Mouse (Mus musculus) kidney, adult 18-20 months (tissue): ENCODE measurements around the gene Wnt16.
A peak's percentile ranks its signal among the peaks of the same experiment; 100 is the strongest.
"Not testable (repeated sequence)": the region's sequence is repeated elsewhere in the genome, so short reads cannot be mapped to it uniquely, and the experiment has no call there.

ENCODE experiments used
- DNase-seq: peaks from one replicate; pipeline ENCODE4 v3.0.0; 2021

Wnt16 gene

DNA sequence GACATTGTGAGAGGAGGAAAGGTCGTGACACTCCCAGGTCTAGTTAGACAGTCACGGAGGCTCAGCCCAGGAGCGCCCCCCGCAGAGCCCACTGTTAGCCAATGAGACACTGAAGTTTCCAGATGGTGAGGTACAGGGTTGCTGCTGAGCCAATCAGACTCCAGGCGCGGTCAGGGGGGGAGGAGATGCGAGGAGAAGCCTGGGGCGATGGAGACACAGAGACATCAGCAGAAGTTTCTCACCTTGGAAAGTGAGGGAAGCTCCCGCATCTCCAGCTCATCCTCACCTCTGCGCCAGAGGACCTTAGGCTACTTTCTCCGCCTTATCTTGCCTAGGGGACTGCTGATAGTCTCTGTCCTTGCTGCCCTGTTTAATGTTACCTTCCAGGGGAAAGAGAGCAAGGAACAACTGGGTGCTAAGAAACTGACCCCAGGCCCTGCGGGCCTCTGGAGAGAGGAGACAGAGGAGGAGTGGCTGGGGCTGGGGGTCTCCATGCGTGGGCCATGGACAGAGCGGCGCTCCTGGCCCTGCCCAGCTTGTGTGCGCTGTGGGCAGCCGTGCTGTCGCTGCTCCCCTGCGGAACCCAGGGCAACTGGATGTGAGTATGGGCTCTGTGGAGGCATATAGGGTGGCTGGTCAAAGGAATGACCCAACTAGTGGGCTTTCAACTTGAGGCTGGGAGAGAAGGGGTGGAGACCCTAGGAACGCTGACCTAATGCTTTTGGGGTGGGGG lies at the start of gene Wnt16:
TSS of gene Wnt16 (plus strand) at position 224 of the 733 bp plus-strand sequence.
- no peak for DNase-seq

DNA sequence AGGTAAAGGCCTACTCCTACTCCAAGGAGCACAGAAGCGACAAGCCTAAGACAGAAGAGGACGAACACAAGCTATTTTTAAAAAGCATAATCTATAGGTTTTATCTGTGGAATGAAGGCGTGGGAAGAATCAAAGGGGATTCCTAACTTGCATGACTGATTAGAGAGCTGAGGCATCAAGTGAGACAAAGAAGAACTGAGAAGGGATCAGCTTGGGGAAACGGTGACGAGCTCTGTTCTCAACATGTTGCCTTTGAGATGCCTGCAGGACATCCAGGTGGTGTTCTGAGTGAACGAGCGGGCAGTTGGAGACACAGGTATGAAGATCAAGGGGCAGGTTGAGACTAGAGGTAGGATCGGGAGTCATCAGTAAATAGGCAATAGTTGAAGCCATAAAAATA lies 44.7 kb upstream of the Wnt16 start:
- no peak for DNase-seq

DNA sequence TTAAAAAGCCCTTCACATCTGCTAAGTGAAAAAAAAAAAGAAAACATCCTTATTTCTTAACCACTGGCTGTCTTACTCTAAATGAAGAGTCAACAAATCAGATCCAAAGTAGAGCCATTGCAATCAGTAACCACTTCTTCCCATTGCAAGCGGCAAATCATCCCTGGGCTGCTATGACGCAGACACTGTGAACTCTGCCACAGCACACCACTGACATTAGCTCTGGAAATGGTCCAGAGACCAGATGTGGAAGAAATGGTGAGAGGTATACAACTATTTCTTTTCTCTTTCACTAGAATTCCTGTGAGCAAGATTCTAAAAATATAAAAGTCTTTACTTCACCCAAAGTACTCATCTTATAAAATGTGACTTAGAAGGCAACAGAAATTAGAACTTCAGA lies 41.3 kb upstream of the Wnt16 start:
- DNase-seq = no peak

DNA sequence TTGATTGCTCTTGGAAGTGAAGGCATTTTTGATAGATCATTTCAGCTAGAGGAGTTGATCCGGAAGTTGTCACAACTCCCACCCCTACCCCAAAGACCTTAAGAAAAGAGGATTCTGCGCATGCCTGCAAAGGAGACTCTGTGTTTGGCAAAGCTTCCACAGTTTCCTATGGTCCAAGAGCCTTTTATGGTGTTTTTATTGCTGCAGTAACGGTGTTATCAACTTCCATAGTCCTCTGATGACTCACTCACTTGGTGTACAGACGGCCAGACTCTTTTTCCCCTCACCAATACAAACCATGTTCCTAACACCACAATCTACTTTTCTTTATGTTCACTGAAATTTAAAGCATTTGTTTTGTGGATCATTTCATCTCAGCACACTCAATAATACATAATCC lies 29.2 kb upstream of the Wnt16 start:
- DNase-seq = no peak

DNA sequence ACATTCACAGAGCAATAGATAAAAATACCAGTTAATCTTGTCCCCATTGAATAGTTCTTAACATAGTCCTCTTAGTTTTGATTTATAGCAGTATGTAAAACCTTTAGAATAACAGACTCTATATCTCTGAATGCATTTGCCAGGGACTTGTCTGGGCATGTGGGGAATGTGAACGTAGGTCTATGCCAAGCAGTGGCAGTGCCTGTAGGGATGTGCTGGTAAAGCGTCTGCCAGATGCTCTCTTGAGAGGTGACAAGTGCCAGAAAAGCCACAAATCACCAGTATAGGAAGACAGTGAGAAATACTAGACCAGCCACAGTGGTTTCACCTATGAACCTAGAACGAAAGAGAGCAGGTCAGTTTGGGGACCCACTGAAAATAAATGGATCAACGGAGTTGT lies 25.5 kb upstream of the Wnt16 start:
- DNase-seq = no peak

DNA sequence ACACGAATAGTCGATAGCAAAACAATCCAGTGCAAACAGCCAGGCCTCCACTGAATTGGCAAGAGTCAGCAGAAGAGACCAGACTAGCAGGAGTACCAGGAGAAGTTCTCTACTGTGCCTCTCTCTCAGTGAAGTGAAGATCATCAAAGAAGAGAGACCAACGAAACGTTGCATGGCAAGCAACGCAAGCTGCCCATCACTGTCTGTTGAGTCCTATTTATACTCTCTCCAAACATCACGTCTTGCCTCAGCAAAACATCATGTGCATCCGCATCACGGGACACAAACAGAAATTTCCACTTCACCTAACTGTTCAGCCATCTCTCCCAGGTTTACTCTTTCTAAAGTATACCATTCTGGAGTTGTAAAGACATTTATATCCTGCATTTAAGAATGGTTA lies 23.9 kb upstream of the Wnt16 start:
- not testable (repeated sequence) for DNase-seq

DNA sequence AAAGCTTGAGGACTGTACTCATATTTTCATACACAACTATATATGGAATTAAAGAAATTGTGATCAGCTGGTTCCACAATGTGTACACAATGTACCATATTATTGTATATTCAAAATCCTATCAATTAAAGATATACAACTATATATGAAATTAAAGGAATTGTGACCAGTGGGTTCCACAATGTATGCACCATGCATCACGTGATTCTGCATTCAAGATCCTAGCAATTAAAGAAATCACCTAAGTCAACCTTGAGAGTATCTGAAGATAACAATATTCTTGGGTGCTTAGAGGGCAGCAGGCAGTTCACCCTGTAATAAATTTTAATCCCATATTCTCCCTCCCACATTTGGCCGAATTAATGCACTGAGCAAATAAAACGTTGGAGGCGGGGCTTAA lies 22.0 kb upstream of the Wnt16 start:
- DNase-seq = no peak

DNA sequence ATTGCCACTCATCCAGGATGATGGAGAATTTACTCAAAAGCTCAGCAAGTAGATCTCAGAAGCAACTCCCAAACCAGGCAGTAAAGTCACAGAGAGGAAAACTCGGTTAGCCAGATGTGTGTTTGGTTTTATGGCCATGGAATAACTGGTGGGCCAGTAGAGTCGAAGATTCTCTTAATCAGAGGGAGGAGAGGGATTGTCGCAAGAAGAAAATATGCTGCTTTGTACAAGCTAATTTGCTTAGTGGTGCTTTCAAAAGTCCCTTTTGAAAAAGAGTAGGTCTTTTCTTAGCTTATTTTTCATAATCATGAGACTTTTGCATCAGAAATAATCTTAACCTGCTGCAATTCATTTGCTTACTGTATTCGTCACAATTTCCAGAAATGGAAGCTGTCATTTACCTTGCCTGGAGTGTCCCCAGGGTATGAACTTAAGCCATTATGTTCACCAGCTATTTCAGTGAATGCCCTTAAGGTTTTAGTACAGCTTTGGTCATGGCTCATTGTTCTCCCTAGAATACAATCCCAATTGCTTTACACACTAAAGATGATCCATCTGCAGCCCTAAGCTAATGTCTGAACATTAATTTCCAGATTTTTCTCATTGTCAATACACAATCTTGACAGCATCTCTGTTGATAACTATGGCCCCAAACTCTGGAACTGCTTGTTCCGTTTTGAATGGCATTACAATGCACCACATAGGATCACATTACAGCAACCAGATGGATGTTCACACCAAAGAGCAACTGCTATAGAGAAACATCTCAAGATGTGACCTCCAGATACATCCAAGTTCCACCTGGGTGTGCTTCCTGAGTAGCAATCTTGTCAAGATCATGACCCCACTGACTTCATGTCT lies 20.0 kb upstream of the Wnt16 start:
- no peak for DNase-seq

DNA sequence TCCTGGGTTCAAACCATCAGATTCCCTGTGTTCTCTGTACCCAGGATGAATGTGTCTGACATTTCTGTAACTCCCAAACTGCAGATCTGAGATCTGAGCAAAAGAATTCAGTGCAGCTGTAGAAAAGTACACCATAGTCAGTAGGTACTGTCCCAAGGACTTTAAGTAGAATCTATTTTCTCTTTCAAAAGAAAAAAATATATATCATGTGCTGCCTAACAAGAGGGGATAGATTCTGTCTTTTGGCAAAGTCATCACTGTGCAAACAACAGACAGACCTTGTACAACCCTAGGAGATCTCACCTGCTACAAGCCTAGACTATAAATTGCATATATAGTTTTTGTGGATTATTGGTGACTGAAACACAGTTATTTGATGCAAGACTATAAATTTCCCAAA lies 19.4 kb upstream of the Wnt16 start:
- DNase-seq = no peak

DNA sequence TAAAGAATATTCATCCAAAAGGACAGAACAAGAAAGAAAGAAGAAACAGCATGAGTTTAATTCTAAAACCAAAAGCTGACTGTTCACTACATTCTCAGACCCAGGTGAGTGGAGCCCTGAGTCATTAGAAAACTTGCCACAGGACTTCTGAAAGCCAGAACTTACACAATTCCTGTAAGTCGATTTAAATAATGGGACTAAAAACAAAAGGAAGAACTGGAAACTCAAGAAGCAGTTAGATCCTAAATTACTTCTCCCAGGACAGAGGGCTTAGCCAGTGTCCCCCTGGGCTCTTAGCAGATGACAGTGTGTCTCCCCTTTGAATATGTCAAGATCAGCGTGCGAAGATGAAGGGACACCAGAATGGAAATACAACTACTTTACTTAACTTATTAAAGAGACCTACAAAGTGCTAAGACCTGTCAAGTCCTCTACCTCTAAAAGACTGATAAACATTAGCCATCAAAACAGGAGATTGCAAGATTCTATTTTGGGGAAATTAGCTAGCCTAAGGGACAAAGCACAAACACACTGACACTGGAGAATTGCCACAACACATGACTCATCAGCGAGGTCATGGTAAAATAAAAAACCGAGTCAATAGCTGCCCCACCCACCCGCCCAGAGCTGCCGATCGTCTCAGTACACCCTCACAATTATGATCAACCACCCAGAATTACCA lies 18.0 kb upstream of the Wnt16 start:
- no peak for DNase-seq

DNA sequence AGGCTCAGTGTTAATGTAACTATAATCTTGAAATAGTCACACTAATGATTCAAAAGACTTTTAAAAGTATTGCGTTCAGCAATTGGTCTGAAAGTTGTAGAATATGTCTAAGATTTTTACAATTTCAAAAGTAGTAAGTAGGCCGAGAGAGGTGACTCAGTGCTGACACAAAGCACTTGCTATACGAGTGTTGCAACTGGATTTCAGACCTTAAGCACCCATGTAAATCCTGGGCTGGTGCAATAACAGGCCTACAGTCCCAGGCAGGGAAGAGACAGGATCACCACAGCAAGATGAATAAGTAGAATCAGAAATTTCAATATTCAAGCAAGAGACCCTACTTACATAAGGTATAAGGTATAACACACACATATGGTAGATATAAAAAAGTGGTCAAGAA lies 10.1 kb upstream of the Wnt16 start:
- DNase-seq = no peak

DNA sequence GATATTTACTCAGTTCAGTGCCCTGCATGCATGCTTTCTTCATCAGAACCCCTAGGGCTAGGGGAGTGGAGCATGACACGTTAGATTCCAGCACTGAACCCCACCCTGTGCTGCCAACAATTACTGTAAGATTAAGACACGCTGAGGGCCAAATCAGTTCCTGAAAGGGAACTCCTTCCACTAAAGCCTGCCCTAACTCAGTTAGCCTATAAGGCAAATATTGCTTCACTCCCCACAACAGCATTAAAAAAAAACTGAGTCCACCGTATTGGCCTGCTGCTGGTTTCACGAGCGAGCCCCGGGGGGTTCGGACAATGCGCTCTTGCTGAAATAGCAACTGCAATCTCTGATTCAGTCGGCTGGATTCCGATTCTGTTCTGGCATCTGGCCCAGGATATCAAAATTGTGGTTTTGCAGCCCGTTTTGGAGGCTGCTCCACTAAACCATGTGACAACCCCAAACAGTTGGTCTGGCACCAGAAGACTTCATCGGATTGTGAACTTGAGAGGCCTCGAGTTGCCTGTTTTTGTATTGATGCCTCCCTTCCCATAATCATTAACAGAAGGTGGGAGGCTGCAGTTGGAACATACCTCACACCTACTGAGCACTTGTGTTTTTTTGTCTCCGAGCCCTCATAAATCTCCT lies 7.7 kb upstream of the Wnt16 start:
- DNase-seq = no peak

DNA sequence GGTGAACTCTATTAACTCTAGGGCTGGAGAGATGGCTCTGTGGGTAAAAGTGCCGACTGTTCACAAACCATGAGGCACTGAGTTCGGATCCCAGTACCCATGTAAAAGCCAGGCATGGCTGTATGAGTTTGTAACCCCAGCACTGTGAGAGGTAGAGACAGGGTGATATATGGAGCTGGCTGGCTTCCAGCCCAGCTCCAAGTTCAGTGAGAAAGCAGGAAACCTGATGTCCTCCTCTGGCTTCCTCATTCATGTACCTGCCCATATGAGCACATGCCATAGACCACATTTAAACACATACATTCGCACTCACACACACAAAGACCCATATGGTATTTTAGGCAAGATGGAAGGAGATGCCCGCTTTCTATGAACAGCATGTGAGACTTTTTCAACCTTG lies 5.6 kb upstream of the Wnt16 start:
- no peak for DNase-seq

DNA sequence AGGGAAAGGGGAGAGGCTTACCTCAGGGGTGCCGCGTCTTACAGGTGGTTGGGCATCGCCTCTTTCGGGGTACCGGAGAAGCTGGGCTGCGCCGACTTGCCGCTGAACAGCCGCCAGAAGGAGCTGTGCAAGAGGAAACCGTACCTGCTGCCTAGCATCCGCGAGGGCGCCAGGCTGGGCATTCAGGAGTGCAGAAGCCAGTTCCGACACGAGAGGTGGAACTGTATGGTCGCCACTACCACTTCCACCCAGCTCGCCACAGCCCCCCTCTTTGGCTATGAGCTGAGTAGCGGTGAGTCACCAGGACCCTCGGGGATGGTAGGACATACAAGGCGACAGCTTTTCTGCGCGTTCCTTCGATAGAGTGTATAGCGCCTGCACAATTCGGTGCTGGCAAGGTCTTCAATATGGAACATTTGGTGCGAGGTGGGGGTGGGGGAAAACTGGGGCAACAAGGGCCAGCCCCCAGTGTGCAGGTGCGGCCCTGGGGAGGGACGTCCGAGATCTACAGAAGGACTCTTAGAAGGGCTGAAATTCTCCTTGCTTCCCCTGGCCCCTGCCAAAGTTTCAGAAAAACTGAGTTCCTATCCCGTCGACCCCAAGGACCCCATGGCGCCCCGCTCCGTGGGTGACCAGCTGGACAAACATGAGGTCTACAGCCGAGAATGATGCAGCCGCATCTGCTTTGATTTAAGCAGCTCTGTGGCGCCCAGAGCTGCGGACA lies 872 bp downstream of the Wnt16 start:
- DNase-seq = no peak

DNA sequence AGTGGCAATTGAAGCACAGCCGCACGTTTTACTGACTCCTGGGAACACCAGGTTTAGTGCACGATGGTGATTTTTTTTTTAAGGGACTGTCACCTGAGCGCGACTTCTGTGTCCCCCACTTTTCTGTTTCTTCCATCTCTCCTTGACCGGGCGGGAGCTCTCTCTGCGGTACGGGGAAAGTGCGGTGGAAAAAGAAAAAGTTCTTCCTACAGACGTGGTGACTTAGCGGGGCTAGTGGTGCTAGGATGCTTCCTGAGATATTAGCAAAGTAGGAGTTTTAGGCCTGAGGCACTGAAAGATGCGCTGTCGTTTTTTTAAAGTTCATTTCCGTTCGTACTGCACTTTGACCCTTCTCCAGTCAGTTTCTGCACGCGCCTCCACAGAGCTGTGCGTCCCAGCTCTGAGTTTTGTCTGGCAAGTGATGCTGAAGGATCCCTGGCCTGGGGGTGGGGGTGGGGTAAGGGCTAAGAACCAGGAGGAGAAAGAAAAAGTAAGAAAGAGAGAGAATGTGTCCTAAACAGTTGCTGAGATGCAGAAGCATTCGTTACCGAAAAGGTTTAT lies 1.5 kb downstream of the Wnt16 start:
- DNase-seq = no peak

DNA sequence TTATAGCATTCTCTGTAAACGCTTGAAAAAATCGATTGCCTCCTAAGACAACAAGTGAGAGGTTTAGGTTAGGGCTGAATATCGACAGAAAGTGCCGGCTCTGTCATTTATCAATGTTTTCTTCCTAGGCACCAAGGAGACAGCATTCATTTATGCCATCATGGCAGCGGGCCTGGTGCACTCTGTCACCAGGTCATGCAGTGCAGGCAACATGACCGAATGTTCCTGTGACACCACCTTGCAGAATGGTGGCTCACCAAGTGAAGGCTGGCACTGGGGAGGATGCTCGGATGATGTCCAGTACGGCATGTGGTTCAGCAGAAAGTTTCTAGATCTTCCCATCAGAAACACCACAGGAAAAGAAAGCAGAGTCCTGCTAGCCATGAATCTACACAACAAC lies 2.8 kb downstream of the Wnt16 start:
- DNase-seq = no peak

DNA sequence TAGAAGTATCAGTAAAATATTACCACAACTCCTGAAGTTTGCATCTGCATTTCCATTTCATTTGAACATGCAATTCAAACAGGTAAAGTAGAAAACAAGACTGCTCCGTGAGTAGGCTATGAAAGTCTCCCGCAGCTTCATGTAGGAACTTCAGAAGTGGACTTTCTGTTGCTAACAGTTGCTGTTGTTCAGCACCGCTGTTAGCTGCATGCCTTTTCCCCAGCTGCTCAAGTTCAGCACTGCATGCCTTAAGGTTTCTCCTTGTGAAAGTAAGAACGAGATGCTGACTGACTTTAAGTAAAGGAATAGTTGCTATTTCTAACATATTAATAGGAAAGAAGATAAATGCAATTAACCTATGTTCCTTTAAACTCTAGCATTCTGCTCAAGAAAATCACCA lies 4.0 kb downstream of the Wnt16 start:
- DNase-seq = no peak

DNA sequence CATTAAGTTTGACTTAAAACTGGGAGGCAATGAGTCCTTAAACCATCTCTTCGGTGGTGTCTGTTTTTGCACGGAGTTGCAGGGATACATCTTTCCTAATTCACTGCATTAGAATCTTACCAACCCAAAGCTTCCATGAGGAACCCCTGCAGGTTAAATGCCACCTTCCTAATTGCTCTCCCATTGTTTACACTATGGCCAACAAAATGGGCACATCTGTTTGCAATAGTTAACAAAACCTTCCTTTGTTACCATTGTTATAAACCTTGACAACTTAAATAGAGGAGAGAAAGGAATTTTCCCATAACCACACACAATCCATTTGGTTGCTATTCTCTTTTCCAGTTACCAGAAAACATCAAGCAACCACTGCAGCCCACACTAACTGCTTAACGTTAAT lies 5.9 kb downstream of the Wnt16 start:
- DNase-seq = no peak

DNA sequence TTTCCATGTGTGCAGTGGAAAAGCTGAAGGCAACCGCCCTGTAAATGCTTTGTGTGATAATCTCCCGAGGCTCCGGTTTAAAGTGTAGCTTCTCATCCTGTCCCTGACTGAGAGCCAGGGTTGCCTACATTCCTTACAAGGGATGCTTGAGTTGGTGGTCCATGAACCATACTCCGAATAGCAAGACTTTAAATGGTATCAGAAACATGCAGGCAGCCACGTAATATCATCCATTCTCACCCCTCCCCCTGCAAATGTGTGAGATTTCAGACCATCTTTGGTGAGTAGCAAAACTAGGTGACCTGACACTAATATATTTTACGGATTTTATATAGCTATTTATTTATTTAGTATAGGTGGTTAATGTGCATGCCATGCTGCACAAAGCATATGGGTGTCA lies 9.0 kb downstream of the Wnt16 start:
- no peak for DNase-seq

DNA sequence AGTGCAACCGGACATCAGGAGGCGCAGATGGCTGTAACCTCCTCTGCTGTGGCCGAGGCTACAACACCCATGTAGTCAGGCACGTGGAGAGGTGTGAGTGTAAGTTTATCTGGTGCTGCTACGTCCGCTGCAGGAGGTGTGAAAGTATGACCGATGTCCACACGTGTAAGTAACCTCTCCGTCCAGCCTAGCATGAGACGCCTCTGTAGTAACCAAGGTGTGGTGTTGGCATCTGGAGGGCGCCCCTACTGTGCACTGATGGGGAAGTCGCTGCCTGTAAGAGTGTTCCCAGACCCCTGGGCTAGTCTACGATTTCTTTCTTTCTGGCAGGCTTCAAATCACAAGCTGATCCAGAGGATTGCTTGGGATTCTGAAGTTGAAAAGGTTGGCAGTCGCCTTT lies 10.0 kb downstream of the Wnt16 start:
- DNase-seq = no peak

DNA sequence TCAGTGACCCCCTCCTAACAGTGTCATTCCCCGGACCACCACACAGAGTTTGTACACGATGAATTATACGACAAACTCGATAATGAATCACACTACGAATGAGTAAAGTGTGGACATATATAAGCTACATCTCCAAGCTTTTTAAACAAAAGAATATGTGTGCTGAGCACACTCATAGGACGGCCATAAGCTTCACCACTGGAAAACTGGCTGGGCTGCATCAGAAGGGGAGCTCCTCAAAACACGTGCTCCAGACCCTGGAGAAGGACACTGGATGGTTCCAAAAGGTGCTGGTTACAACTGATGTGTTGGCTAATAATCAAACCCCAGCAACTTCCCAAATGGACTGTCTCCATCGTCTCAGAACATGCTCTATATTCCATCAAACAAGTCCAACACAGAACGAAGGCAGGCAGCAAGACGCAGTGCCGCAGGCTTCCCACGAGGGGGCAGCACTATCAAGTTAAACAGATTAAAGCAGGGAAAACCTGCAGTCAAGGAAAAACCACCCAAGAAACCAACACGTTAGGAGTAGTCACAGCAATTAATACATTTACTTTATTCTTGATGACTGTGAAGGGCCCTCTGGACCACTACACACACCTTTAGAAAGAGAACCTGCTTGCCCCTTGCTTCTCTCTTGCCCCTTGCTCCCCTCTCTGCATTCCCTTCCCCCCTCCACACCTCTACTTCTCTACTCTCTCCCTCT lies 37.5 kb downstream of the Wnt16 start:
- peak; percentile 81 for DNase-seq

DNA sequence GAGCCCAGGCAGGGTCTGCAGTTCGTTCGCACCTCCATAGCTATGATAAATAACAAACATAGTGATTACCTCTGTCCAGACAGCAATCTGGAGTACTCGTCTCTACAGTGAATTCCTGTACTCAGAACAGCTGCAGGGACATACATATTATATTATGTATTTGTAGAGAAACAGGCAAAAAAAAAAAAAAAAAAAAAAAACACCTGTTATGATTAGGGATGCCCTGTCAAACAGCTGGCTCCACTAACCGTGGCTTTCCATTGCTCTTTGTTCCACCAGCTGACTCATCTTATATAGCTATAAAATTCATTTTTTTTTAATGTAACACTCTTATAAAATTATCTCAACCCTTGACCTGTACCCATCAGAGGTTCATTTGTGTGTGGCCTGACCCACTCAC lies 38.3 kb downstream of the Wnt16 start:
- no peak for DNase-seq
